Comparison of ENCODE assay signal across 8 mouse cellular contexts in the genomic region with DNA sequence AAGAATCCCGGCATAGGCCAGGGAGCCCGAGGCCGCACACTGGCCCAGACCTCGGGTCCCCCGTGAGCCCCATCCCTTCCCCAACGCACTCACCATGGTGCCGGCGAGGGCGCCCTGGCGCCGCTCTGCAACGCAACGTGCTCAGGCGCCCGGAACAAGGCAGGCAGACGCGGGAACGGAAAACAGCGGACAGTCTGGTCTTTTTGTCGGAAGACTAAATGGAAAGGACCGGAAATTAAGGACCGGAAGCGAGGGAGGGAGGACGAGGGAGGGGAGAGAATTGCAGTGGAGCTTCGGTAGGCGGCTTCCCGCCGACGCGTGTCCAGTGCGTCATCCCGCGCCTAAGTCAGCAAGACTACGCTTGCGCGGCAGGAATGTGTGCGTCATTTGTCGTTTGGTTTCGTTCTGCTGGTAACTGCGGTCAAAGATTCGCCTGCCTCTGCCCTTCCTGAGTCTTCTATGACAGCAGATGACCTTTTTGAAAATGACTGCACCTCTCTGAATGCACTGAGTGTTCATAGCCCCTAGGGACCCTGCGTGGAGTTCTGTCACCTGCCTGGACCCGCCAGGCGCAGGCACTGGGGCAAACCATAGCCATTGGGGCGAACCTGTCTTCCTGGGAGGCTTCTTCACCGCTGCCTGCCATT. TPM values are rescaled to one million over a fixed set of nuclear protein-coding genes. Genes with fewer than 3 reads are reported as not detected.
A peak's percentile ranks its signal among the peaks of the same experiment; 100 is the strongest.
DNase-seq lines count a peak whose midpoint lies in the region; ATAC-seq lines count a peak whose summit lies in the region.

A gene (minus strand): TSS at position 248 of the 647 bp plus-strand sequence.

- peaks cover 6% of the 10 kb centered on the region; the same call in 1 of the 2 replicates for H3K4me1 ChIP-seq in forebrain, embryonic 14.5 days (ENCODE audit: control insufficient read depth, insufficient read depth, low read length)
- peaks cover 22% of the 10 kb centered on the region for H3K4me1 ChIP-seq in neural tube, embryonic 15.5 days

- peak within 1 kb of the TSS; percentile 87 for H3K9ac ChIP-seq in forebrain, embryonic 14.5 days (ENCODE audit: low read length)
- H3K9ac ChIP-seq in neural tube, embryonic 15.5 days (replicated peaks), result peak within 1 kb of the TSS; percentile 95

- peaks cover 46% of the 10 kb centered on the region for H3K36me3 ChIP-seq in forebrain, embryonic 14.5 days (ENCODE audit: control insufficient read depth, insufficient read depth, low read length)
- peaks cover 47% of the 10 kb centered on the region for H3K36me3 ChIP-seq in neural tube, embryonic 15.5 days

- intact Hi-C loops in heart, postnatal 14 days (cut with DNase I), result no loop called here

- DNase-seq in ES-CJ7 (ENCODE audit: low read depth, low spot score), result peak; percentile 99
- DNase-seq in cerebellum, adult 11 months, result peak; percentile 93
- peak; percentile 98 for DNase-seq in forebrain, embryonic 14.5 days (ENCODE audit: low spot score)
- peak; percentile 91 to 93 for DNase-seq in heart, postnatal 14 days
- peak; percentile 97 for DNase-seq in layer of hippocampus, adult 11-12 months (ENCODE audit: low spot score)
- peak; percentile 96 to 97 for DNase-seq in lung, adult 18-20 months
- DNase-seq in testis, postnatal 14 days (ENCODE audit: low spot score), result peak; percentile 93

- peak within 1 kb of the TSS; percentile 92 for H3K4me2 ChIP-seq in forebrain, embryonic 14.5 days (ENCODE audit: low read length)
- peak within 1 kb of the TSS; percentile 89 for H3K4me2 ChIP-seq in neural tube, embryonic 15.5 days

- H3K9me3 ChIP-seq in forebrain, embryonic 14.5 days (replicated peaks; ENCODE audit: control insufficient read depth, low read length), result no peaks in the 10 kb centered on the region
- H3K9me3 ChIP-seq in neural tube, embryonic 15.5 days (replicated peaks), result no peaks in the 10 kb centered on the region

- ATAC-seq in forebrain, embryonic 14.5 days, result peak; percentile 98
- peak; percentile 97 for ATAC-seq in neural tube, embryonic 15.5 days (ENCODE audit: low FRiP score)

- no peaks in the 10 kb centered on the region for H3K27me3 ChIP-seq in forebrain, embryonic 14.5 days (replicated peaks; ENCODE audit: control insufficient read depth, insufficient read depth, low read length)
- no peaks in the 10 kb centered on the region for H3K27me3 ChIP-seq in neural tube, embryonic 15.5 days (replicated peaks)

- peak within 1 kb of the TSS; percentile 76 for H3K4me3 ChIP-seq in forebrain, embryonic 14.5 days (ENCODE audit: low read depth, low read length)
- peak within 1 kb of the TSS; percentile 81 for H3K4me3 ChIP-seq in neural tube, embryonic 15.5 days (replicated peaks)

- WGBS in forebrain, embryonic 14.5 days, result under 1% methylated on average over 46 of the region's 46 CpGs
- under 1% methylated on average over 46 of the region's 46 CpGs for WGBS in neural tube, embryonic 15.5 days

- peak within 1 kb of the TSS; percentile 90 for H3K27ac ChIP-seq in forebrain, embryonic 14.5 days (ENCODE audit: low read depth, low read length)
- H3K27ac ChIP-seq in neural tube, embryonic 15.5 days (replicated peaks), result peak within 1 kb of the TSS; percentile 96

RNA-seq across cellular contexts. Expression of the gene that starts here (rescaled TPM):
- 34.1 and 37.8 TPM in 2 replicates for polyA plus RNA-seq in forebrain, embryonic 14.5 days (2014; fragmentation: Nextera tagmentation; extraction: Ambion mirVana)
- total RNA-seq in heart, postnatal 14 days (2021), result 10 to 100 TPM; 17.8 TPM
- 22.6 and 30.8 TPM in 2 replicates for polyA plus RNA-seq in neural tube, embryonic 15.5 days (2015; fragmentation: Nextera tagmentation; extraction: Ambion mirVana)

Comparison
In these comparisons a context has a peak if more than half of its experiments do, and no peak if none do; other contexts are left out.
1. Peak in every context shown above with its lines: DNase-seq, ATAC-seq, H3K4me3 ChIP-seq and H3K27ac ChIP-seq.